Mouse (Mus musculus) brain, embryonic 14.5 days (tissue): Measurements from ENCODE around the gene Cyp2r1.

Experiments used
- CTCF ChIP-seq: fragments of 200-500 bp; IDR thresholded peaks from 2 replicates; pipeline ENCODE4 v1.5.1; 2012; ENCODE audit warnings: inconsistent platforms, mild to moderate bottlenecking, moderate library complexity, borderline replicate concordance; ENCODE audit not compliant: insufficient read depth, insufficient read length; ENCODE audit errors: extremely low read depth
- POLR2A ChIP-seq: fragments of 200-500 bp; IDR thresholded peaks from 2 replicates; pipeline ENCODE4 v1.6.1; 2012; ENCODE audit warnings: mild to moderate bottlenecking, inconsistent platforms, borderline replicate concordance; ENCODE audit not compliant: poor library complexity, insufficient read depth, insufficient read length, severe bottlenecking; ENCODE audit errors: extremely low read depth

- no peak for TF ChIP-seq CTCF
- no peak for TF ChIP-seq POLR2A
Measured at GRCm38 (mm10) chr7:114581200-114581599, 18.4 kb upstream of the Cyp2r1 start.
